In the genomic region with DNA sequence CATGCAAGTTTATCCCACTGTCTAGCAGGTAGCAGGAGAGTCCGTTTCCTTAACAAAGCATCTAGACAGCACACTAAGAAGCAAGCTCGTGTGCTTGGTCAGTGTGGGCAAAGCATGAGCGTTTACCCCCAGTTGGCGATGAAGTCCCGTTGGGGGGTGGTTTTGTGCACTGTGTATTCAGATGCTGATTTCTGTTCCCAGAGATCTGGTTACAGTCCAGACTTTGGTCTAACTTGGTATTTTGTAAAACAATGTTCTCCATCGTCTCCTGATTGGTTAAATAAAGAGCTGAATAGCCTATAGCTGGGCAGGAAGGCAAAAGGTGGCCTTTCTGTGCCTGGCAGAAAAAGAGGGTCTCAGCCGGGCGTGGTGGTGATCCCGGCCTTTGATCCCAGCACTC, we compare ENCODE assay signal across 17 mouse cellular contexts. TPM values are rescaled to one million over a fixed set of nuclear protein-coding genes. Genes with fewer than 3 reads are reported as not detected.
"Had no signal": no experiment of that assay in that cellular context is flagged by ENCODE, and none has a peak within 500 bp of the region (broad histone marks: within the 10 kb centered on the region; RNA-seq: fewer than 3 reads in every experiment).

No protein-coding gene starts in this region.

- H3K27ac ChIP-seq: neural tube, embryonic 13.5 days; neural tube, embryonic 15.5 days; stomach, embryonic 15.5 days; stomach, postnatal 0 days had no signal

- H3K36me3 ChIP-seq: neural tube, embryonic 15.5 days had no signal

- H3K27me3 ChIP-seq: neural tube, embryonic 13.5 days; neural tube, embryonic 15.5 days; stomach, embryonic 15.5 days had no signal

- H3K4me1 ChIP-seq: neural tube, embryonic 13.5 days; neural tube, embryonic 15.5 days; stomach, embryonic 15.5 days had no signal

- H3K9ac ChIP-seq: neural tube, embryonic 13.5 days; neural tube, embryonic 15.5 days; stomach, embryonic 15.5 days had no signal

- H3K4me3 ChIP-seq: neural tube, embryonic 13.5 days; neural tube, embryonic 15.5 days; stomach, embryonic 15.5 days had no signal

- DNase-seq: retina, postnatal 1 day; right cerebral cortex, adult 18-20 months; right cerebral cortex, postnatal 14 days; right cerebral cortex, postnatal 25 days; right cerebral cortex, postnatal 4 days; spleen, adult 18-20 months; thymus, adult 18-20 months; thymus, adult 2 months; thymus, postnatal 14 days; thymus, postnatal 25 days; thymus, postnatal 36 days; thymus, postnatal 4 days had no signal

- H3K4me2 ChIP-seq: neural tube, embryonic 13.5 days; neural tube, embryonic 15.5 days; stomach, embryonic 15.5 days had no signal

- H3K9me3 ChIP-seq: neural tube, embryonic 13.5 days; neural tube, embryonic 15.5 days; stomach, embryonic 15.5 days had no signal

RNA-seq across cellular contexts. Expression of a gene that starts 36.1 kb away (rescaled TPM):
- total RNA-seq: neutrophil, adult 5-6 weeks had no signal
